Mouse (Mus musculus): ENCODE data around the gene Cd2. TPM values are rescaled to one million over a fixed set of nuclear protein-coding genes. Genes with fewer than 3 reads are reported as not detected.

The Cd2 gene
- polyA plus RNA-seq, 1 experiment from 2014 or later = not detected

DNA sequence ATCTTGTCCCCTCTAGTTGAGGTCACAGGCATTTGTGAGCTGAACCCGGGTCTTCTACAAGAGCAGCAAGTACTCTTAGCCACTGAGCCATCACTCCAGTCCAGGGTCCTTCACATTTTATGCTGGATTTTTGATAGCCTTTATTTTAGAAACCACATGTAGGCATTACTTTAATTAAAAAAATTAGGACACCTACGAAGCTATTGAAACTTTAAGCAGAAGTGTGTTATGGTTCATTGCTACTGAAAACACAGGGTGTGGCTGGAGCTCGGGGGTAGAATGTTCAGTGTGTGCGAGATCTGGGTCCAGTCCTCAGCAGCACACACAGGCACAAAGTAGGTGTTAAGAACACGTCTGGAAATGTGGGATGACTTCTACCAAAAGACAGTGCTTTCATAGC, 59.7 kb downstream of the Cd2 start:
- Histone ChIP-seq H3K36me3 (replicated peaks; ENCODE audit: control insufficient read depth, insufficient read depth) (no peaks in the 10 kb centered on the region), H3K27ac (no peak overlapping the region), H3K9ac (no peak overlapping the region), H3K4me1 (replicated peaks; ENCODE audit: control insufficient read depth, insufficient read depth, low read length) (0 out of 2 replicates have a peak, but pooled peaks cover 5% of the 10 kb centered on the region), H3K4me3 (replicated peaks; ENCODE audit: low read length) (no peak overlapping the region), H3K9me3 (ENCODE audit: control insufficient read depth, low read length) (no peaks in the 10 kb centered on the region), H3K4me2 (replicated peaks) (no peak overlapping the region), H3K27me3 (ENCODE audit: control insufficient read depth, insufficient read depth, low read length) (no peaks in the 10 kb centered on the region)
- 79% methylated on average over 5 of the region's 5 CpGs for WGBS
- DNase-seq (ENCODE audit: low spot score) = no peak
- ATAC-seq (ENCODE audit: low FRiP score) = no peak

Other genes with a start within 250 kb of the Cd2 start
- 3.6 and 3.7 TPM in 2 replicates for gene Ptgfrn, start 177.7 kb downstream of the Cd2 start, polyA plus RNA-seq (2014; fragmentation: Nextera tagmentation; extraction: Ambion mirVana)
- gene Igsf3, start 89.1 kb upstream of the Cd2 start, polyA plus RNA-seq (2014; fragmentation: Nextera tagmentation; extraction: Ambion mirVana) = 48.8 and 51.7 TPM in 2 replicates

All from hindbrain, embryonic 14.5 days (tissue).